Mouse (Mus musculus) forebrain, postnatal 0 days (tissue): ENCODE measurements around the gene Olfr1369-ps1. TPM values are rescaled to one million over a fixed set of nuclear protein-coding genes. Genes with fewer than 3 reads are reported as not detected.
"Not testable (repeated sequence)": the region's sequence is repeated elsewhere in the genome, so short reads cannot be mapped to it uniquely, and the experiment has no call there.

Experiments used
- ATAC-seq: fragments of 200-750 bp; cut with Nextera tagmentation; 2 replicates; pipeline ENCODE4 v1.8.0; 2017; ENCODE audit warnings: mild to moderate bottlenecking, moderate library complexity
- DNase-seq: peaks from one replicate; pipeline ENCODE4 v3.0.0-alpha.2; 2015
- H3K27ac ChIP-seq: fragments of 300-500 bp; sonication (generic); 2 replicates; pipeline ENCODE4 v1.5.1; 2014; ENCODE audit warnings: low read depth, mild to moderate bottlenecking, antibody characterized with exemption, low read length, moderate library complexity, mixed read lengths
- H3K27me3 ChIP-seq: fragments of 300-500 bp; sonication (generic); 2 replicates; pipeline ENCODE4 v1.6.1; 2014; ENCODE audit warnings: mild to moderate bottlenecking, low read length, mixed read lengths; ENCODE audit not compliant: insufficient read depth
- H3K36me3 ChIP-seq: fragments of 300-500 bp; sonication (generic); 2 replicates; pipeline ENCODE4 v1.6.1; 2014; ENCODE audit warnings: mild to moderate bottlenecking, moderate library complexity; ENCODE audit not compliant: insufficient read depth
- H3K4me1 ChIP-seq: fragments of 300-500 bp; sonication (generic); 2 replicates; pipeline ENCODE4 v1.6.1; 2014; ENCODE audit warnings: antibody characterized with exemption; ENCODE audit not compliant: insufficient read depth
- H3K4me2 ChIP-seq: fragments of 300-500 bp; sonication (generic); 2 replicates; pipeline ENCODE4 v1.6.1; 2014; ENCODE audit warnings: low read depth, mild to moderate bottlenecking, moderate library complexity
- H3K4me3 ChIP-seq: fragments of 300-500 bp; sonication (generic); 2 replicates; pipeline ENCODE4 v1.5.1; 2014; ENCODE audit warnings: low read depth, low read length, mixed read lengths
- H3K9ac ChIP-seq: fragments of 300-500 bp; sonication (generic); 2 replicates; pipeline ENCODE4 v1.6.1; 2014; ENCODE audit warnings: mild to moderate bottlenecking
- H3K9me3 ChIP-seq: fragments of 300-500 bp; sonication (generic); 2 replicates; pipeline ENCODE4 v1.6.1; 2016; ENCODE audit warnings: low read length
- CTCF ChIP-seq: sonication (generic); IDR thresholded peaks from 2 replicates; pipeline ENCODE4 v1.5.1; 2016; ENCODE audit warnings: antibody characterized with exemption, control low read depth, low read depth
- WGBS: fragments of 180-500 bp; shearing (Covaris S2); extraction: QIAGEN DNeasy Blood & Tissue Kit; methylation state at CpG from one replicate; pipeline ENCODE4 v1.1.7; 2014; 5-methylcytosine and 5-hydroxymethylcytosine counted together
- polyA plus RNA-seq: library from polyadenylated mRNA; unstranded; fragments of >200 nt; fragmentation: Nextera tagmentation; extraction: Ambion mirVana; gene quantifications from 2 replicates; pipeline ENCODE4 v1.2.1, GENCODE M21; 2015
- total RNA-seq: library from RNA; depleted of rRNA; stranded (reverse); fragments of >200 nt; gene quantifications from 2 replicates; pipeline ENCODE4 v1.2.3, GENCODE M21; 2014; rRNA removed

Gene Olfr1369-ps1
- not detected in 2 replicates for total RNA-seq
- not detected in 2 replicates for polyA plus RNA-seq

- H3K4me1 ChIP-seq, H3K4me2 ChIP-seq, H3K9ac ChIP-seq, ATAC-seq, H3K27ac ChIP-seq, DNase-seq, H3K9me3 ChIP-seq, H3K4me3 ChIP-seq, H3K27me3 ChIP-seq, H3K36me3 ChIP-seq: not testable (repeated sequence)
- 55% methylated on average over 3 of the region's 3 CpGs for WGBS
Measured at GRCm38 (mm10) chr13:21111183-21111582, at the start of gene Olfr1369-ps1. TSS of gene Olfr1369-ps1 (plus strand) at chr13:21111483.

- H3K36me3 ChIP-seq: no peaks in the 10 kb centered on the region
- no peak for TF ChIP-seq CTCF
- no peak overlapping the region for H3K9ac ChIP-seq
- H3K4me3 ChIP-seq: no peak overlapping the region
- H3K9me3 ChIP-seq: no peaks in the 10 kb centered on the region
- no peaks in the 10 kb centered on the region for H3K27me3 ChIP-seq
- no peak overlapping the region for H3K27ac ChIP-seq
- H3K4me1 ChIP-seq: no peaks in the 10 kb centered on the region
- ATAC-seq (no peak), DNase-seq (no peak)
- H3K4me2 ChIP-seq: no peak overlapping the region
- 86% methylated on average over 2 of the region's 2 CpGs for WGBS
Measured at GRCm38 (mm10) chr13:21066021-21066420, 45.3 kb upstream of the Olfr1369-ps1 start.

- Histone ChIP-seq H3K4me1 (no peaks in the 10 kb centered on the region), H3K36me3 (no peaks in the 10 kb centered on the region), H3K4me2 (no peak within 1 kb of the TSS), H3K27me3 (no peaks in the 10 kb centered on the region), H3K4me3 (no peak within 1 kb of the TSS), H3K9ac (no peak within 1 kb of the TSS), H3K9me3 (no peaks in the 10 kb centered on the region), H3K27ac (no peak within 1 kb of the TSS)
- ATAC-seq: no peak
- WGBS: 89% methylated on average over 3 of the region's 3 CpGs
- TF ChIP-seq CTCF: no peak
- DNase-seq: no peak
Measured at GRCm38 (mm10) chr13:21074847-21075246, 36.4 kb upstream of the Olfr1369-ps1 start, which contains the start of gene Olfr1370. TSS of gene Olfr1370 (minus strand) at chr13:21074947.

GRCm38 (mm10) chr13:21082686-21083085, 28.6 kb upstream of the Olfr1369-ps1 start:
- ATAC-seq: no peak
- 79% methylated on average over 2 of the region's 2 CpGs for WGBS
- TF ChIP-seq CTCF: no peak

GRCm38 (mm10) chr13:21109759-21110158, 1.5 kb upstream of the Olfr1369-ps1 start:
- Histone ChIP-seq H3K9me3 (no peaks in the 10 kb centered on the region), H3K27ac (no peak overlapping the region), H3K36me3 (no peaks in the 10 kb centered on the region), H3K4me1 (no peaks in the 10 kb centered on the region), H3K4me3 (no peak overlapping the region), H3K9ac (no peak overlapping the region), H3K27me3 (no peaks in the 10 kb centered on the region), H3K4me2 (no peak overlapping the region)
- DNase-seq (no peak), ATAC-seq (no peak)
- no peak for TF ChIP-seq CTCF
- WGBS: 93% methylated on average over 3 of the region's 3 CpGs

More at GRCm38 (mm10) chr13:21082686-21083085, 28.6 kb upstream of the Olfr1369-ps1 start:
- no peak overlapping the region for H3K4me3 ChIP-seq
- no peaks in the 10 kb centered on the region for H3K4me1 ChIP-seq
- DNase-seq: no peak
- H3K27ac ChIP-seq: no peak overlapping the region
- H3K9me3 ChIP-seq: no peaks in the 10 kb centered on the region
- no peak overlapping the region for H3K4me2 ChIP-seq
- no peaks in the 10 kb centered on the region for H3K27me3 ChIP-seq
- no peaks in the 10 kb centered on the region for H3K36me3 ChIP-seq
- no peak overlapping the region for H3K9ac ChIP-seq

- no peaks in the 10 kb centered on the region for H3K36me3 ChIP-seq
- H3K4me2 ChIP-seq: no peak overlapping the region
- H3K4me1 ChIP-seq: no peaks in the 10 kb centered on the region
- no peak for ATAC-seq
- no peak for DNase-seq
- no peak overlapping the region for H3K4me3 ChIP-seq
- 89% methylated on average over 6 of the region's 6 CpGs for WGBS
- H3K9ac ChIP-seq: no peak overlapping the region
- TF ChIP-seq CTCF: no peak
- H3K27me3 ChIP-seq: no peaks in the 10 kb centered on the region
- no peak overlapping the region for H3K27ac ChIP-seq
- no peaks in the 10 kb centered on the region for H3K9me3 ChIP-seq
Measured at GRCm38 (mm10) chr13:21110441-21110840, 842 bp upstream of the Olfr1369-ps1 start.

GRCm38 (mm10) chr13:21114121-21114520, 2.8 kb downstream of the Olfr1369-ps1 start:
- no peak overlapping the region for H3K4me3 ChIP-seq
- H3K27me3 ChIP-seq: no peaks in the 10 kb centered on the region
- WGBS: 88% methylated on average over 4 of the region's 4 CpGs

GRCm38 (mm10) chr13:21129339-21129738, 18.1 kb downstream of the Olfr1369-ps1 start, which contains the start of gene Olfr263:
TSS of gene Olfr263 (plus strand) at chr13:21129639.
- not testable (repeated sequence) for ATAC-seq, H3K4me2 ChIP-seq, H3K9ac ChIP-seq, H3K4me3 ChIP-seq, H3K4me1 ChIP-seq, H3K27ac ChIP-seq, DNase-seq, H3K36me3 ChIP-seq, H3K27me3 ChIP-seq, H3K9me3 ChIP-seq
- 65% methylated on average over 3 of the region's 3 CpGs for WGBS

More at GRCm38 (mm10) chr13:21114121-21114520, 2.8 kb downstream of the Olfr1369-ps1 start:
- TF ChIP-seq CTCF: no peak
- Histone ChIP-seq H3K9me3 (no peaks in the 10 kb centered on the region), H3K4me1 (no peaks in the 10 kb centered on the region), H3K27ac (no peak overlapping the region), H3K4me2 (no peak overlapping the region), H3K9ac (no peak overlapping the region), H3K36me3 (no peaks in the 10 kb centered on the region)
- ATAC-seq: no peak
- DNase-seq: no peak
